13 mouse cellular contexts compared by ENCODE assay signal in the genomic region with DNA sequence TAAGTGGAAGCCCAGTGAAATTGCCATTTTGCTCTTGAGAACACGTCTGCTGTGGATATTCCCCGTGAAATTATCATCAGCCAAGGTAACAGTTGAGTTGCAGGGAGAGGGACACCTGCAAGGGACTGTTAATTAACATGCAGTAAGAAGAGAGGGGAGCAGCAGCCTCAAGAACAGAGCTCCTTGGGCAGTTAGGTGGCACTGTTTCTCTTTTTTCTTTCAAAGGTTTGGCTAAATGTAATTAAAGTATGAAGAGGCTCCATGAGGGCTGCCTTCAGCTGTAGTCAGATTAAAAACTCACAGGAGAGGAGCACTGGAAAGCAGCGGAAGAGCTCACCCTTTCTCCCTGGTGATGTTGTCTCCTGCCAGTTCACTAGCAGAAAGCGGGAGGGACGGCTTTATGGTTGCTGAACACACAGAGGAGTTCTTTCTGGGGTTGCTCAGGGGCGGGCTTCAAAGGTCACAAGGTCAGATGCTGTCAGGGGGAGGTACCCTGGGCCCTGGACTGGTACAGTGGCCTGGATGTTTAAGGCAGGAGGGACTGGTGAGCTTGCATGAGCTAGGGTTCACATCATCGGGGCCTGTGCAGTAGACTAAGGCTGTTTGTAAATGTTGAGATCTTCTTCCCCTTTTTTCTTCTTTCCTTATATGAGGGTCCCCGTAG. TPM values are rescaled to one million over a fixed set of nuclear protein-coding genes. Genes with fewer than 3 reads are reported as not detected.
DNase-seq lines count a peak whose midpoint lies in the region; ATAC-seq and TF ChIP-seq lines count a peak whose summit lies in the region.
"Had no signal": no experiment of that assay in that cellular context is flagged by ENCODE, and none has a peak within 500 bp of the region (broad histone marks: within the 10 kb centered on the region; RNA-seq: fewer than 3 reads in every experiment).

No protein-coding gene starts in this region.

- DNase-seq in layer of hippocampus, adult 2 months (ENCODE audit: low spot score in 2 of 2) = no peak
- DNase-seq in layer of hippocampus, adult 9-10 months (ENCODE audit: low spot score) = no peak
- DNase-seq in embryo, embryonic 10.5 days (ENCODE audit: low spot score) = peak; percentile 35
- peak; percentile 24 for DNase-seq in kidney, adult 9 months
- peak; percentile 52 for DNase-seq in midbrain, embryonic 14.5 days
- no peak for DNase-seq in heart, postnatal 14 days
- DNase-seq: gastrocnemius, postnatal 25 days; thymus, postnatal 36 days had no signal

- intact Hi-C loops in heart, postnatal 14 days (cut with DNase I) = no loop called here

- TF ChIP-seq CTCF in layer of hippocampus, adult 2 months (conservative IDR thresholded peaks at IDR 0.05) = peak; percentile 68

- H3K4me1 ChIP-seq in midbrain, embryonic 14.5 days (ENCODE audit: control insufficient read depth, insufficient read depth, low read length) = no peaks in the 10 kb centered on the region

- ATAC-seq in midbrain, embryonic 14.5 days (ENCODE audit: low FRiP score, low TSS enrichment) = no peak
- ATAC-seq in megakaryocyte-erythroid progenitor cell, adult 5-6 weeks (replicated peaks; ENCODE audit: low FRiP score, low TSS enrichment, poor library complexity, severe bottlenecking) = no peak

- H3K9ac ChIP-seq in midbrain, embryonic 14.5 days (replicated peaks; ENCODE audit: low read length) = no peak overlapping the region

- 17% methylated on average over 8 of the region's 8 CpGs for WGBS in midbrain, embryonic 14.5 days

- no peak overlapping the region for H3K4me3 ChIP-seq in layer of hippocampus, adult 2 months
- H3K4me3 ChIP-seq in midbrain, embryonic 14.5 days (replicated peaks; ENCODE audit: low read depth, low read length) = no peak overlapping the region
- H3K4me3 ChIP-seq: erythroblast, embryonic 14.5 days had no signal

- H3K9me3 ChIP-seq in midbrain, embryonic 14.5 days (ENCODE audit: control insufficient read depth, low read length) = no peaks in the 10 kb centered on the region

- no peaks in the 10 kb centered on the region for H3K27me3 ChIP-seq in midbrain, embryonic 14.5 days (ENCODE audit: control insufficient read depth, insufficient read depth, low read length)

- H3K27ac ChIP-seq in layer of hippocampus, adult 2 months = no peak overlapping the region
- H3K27ac ChIP-seq in midbrain, embryonic 14.5 days (replicated peaks; ENCODE audit: low read depth, low read length) = no peak overlapping the region

- no peaks in the 10 kb centered on the region for H3K36me3 ChIP-seq in midbrain, embryonic 14.5 days (ENCODE audit: control insufficient read depth, insufficient read depth, low read length)

- no peak overlapping the region for H3K4me2 ChIP-seq in midbrain, embryonic 14.5 days (ENCODE audit: low read length)

RNA-seq across cellular contexts. Expression of gene L3mbtl4, which starts 11.7 kb away (rescaled TPM):
- under 1 TPM; 0.41 to 0.44 TPM for total RNA-seq in layer of hippocampus, adult 2 months (2021)
- polyA plus RNA-seq in midbrain, embryonic 14.5 days (2014; fragmentation: Nextera tagmentation; extraction: Ambion mirVana) = 4.0 and 4.2 TPM in 2 replicates
- not detected for total RNA-seq in heart, postnatal 14 days (2021)
- total RNA-seq in megakaryocyte-erythroid progenitor cell, adult 5-6 weeks (2014; fragmentation: Nextera tagmentation) = not detected in 2 replicates
- total RNA-seq in megakaryocyte-erythroid progenitor cell, adult 5-6 weeks (2017) = not detected in 2 replicates
- total RNA-seq: ES-E14; hematopoietic stem cell, adult 5-6 weeks; neutrophil, adult 5-6 weeks had no signal
- polyA plus RNA-seq: erythroblast, embryonic 14.5 days had no signal

Comparison
In these comparisons a context has a peak if more than half of its experiments do, and no peak if none do; other contexts are left out.
1. DNase-seq: peak in embryo, embryonic 10.5 days (single experiment), kidney, adult 9 months (single experiment) and midbrain, embryonic 14.5 days (single experiment); none in layer of hippocampus, adult 2 months (0 of 2), layer of hippocampus, adult 9-10 months (single experiment) and heart, postnatal 14 days (0 of 2).